Mouse (Mus musculus): ENCODE measurements around the gene Tlr6.

DNA sequence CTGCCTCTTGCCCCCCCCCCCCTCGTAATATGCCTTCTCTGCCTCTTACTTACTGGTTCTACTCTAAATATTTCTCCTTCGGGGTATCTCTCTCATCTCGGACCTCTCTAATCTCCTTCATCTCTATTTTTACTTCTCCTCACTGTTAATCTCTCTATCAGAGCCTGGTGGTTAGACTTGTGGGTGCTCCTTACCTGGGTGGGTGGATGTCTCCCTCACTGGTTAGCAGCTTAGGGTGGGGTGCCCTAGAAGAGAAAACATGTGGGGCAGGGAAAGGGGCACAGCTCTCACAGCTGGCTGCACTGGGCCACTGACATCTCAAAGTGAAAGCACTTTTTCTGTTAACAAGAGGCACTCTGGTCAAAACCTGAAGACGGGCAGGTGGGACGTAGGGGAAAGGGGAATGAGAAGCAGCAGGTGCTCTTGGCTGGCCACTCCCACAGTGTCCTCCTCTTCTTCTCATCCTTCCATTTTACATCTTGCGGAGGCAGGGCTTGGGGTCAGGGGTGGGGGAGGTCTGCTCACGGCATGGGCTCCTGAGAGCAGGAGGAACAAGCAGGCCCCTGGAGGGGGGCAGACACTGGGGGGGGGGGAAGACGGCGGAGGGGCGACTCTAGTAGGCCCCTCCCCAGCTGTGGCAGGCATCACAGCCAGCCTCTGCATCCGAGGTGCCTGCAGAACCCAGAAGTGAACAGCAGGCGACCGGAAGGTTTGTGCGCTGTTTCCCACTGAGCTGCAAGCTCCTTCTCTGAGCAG, 54.2 kb downstream of the Tlr6 start:
- TF ChIP-seq CTCF (IDR thresholded peaks at IDR 0.05; ENCODE audit: low read depth) = no peak
- TF ChIP-seq EP300 (optimal IDR thresholded peaks at IDR 0.05) = no peak
